Mouse (Mus musculus) v-Abl transformed pro-B cells (cell line): Measurements from ENCODE around the gene Snx6.
"Not testable (repeated sequence)": the region's sequence is repeated elsewhere in the genome, so short reads cannot be mapped to it uniquely, and the experiment has no call there.

Experiments
- in situ Hi-C, 2 experiments: fragments of 400-800 bp; cut with MboI; formaldehyde crosslinking; loops; one replicate each; pipeline ENCODE4 v1.15.1; 2025; ENCODE audit not compliant: unreplicated experiment in 2 of 2

Gene Snx6

GRCm38 (mm10) chr12:54806131-54806530 lies 10.6 kb upstream of the Snx6 start:
- in situ Hi-C loops = no loop called here

DNA sequence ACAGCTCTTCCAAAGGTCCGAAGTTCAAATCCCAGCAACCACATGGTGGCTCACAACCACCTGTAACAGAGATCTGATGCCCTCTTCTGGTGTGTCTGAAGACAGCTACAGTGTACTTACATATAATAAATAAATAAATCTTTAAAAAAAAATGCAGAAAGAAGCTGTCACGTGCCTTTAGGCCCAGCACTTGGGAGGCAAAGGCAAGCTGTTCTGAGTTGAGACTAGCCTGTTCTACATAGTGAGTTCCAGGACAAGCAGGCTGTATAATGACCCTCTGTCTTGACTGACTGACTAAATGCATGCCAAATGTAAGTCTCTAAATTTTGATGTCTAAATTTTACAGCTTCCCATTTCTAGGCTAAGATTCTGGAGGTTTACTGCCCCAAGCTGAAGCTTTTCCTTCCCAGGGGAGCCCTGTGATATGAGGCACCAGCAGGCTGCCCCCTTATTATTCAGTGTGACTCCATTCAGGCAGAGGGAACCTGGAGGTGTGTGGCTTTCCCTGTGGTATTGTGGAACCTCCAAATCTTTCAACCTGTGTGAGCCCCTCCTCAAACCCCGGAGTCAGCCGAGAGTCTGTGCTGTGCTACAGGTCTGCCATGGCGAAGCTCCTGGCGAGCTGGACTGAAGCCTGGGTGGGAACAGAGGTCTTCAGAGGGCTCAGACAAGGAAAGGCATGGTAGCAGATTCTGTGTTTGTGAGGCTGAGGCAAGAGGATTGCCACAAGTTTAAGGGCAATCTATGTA lies 9.9 kb upstream of the Snx6 start:
- in situ Hi-C loops = no loop called here

- in situ Hi-C loops = no loop called here
Measured at GRCm38 (mm10) chr12:54803531-54803930, 8.0 kb upstream of the Snx6 start.

- in situ Hi-C loops = no loop called here
Measured at GRCm38 (mm10) chr12:54796516-54797195, 1.2 kb upstream of the Snx6 start.

DNA sequence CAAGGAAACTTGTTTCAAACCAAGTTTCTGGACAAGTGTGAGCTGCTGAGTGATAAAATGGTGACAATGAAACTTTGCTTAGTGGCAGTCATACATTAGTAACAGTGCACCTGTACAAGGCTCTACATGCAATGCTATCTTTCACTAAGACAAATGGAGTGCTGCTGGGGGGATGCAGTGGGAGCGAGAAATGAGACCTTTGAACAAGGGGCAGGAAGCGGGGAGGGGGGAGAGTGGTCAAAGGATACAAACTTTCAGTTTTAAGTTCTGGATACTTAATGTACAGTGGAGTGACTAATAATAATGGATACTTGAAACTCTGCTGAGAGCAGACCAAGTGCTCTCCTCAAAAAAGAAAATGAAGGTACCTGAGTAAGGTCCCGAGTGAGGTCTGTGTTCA lies 1.1 kb downstream of the Snx6 start:
- in situ Hi-C loops = no loop called here

DNA sequence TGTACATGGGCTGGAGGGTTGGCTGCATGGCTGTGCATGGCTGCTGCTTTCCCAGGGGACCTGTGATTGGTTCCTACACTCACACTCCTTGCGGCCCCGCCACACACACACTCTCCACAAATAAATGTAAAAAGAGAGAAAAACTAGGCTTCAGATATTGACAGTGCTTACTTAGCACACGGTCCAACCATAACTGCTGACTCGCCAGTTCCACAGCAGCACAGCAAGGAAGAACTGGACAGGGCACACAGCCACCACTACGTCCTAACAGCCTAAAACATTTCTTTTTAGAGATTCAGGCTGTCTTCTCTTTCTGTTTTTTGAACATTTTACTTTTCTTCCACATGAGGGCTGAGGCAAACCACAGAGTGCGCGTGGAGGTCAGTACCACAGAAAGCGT lies 4.0 kb downstream of the Snx6 start:
- in situ Hi-C loops = no loop called here

GRCm38 (mm10) chr12:54789346-54790143 lies 6.0 kb downstream of the Snx6 start:
- in situ Hi-C loops = no loop called here

DNA sequence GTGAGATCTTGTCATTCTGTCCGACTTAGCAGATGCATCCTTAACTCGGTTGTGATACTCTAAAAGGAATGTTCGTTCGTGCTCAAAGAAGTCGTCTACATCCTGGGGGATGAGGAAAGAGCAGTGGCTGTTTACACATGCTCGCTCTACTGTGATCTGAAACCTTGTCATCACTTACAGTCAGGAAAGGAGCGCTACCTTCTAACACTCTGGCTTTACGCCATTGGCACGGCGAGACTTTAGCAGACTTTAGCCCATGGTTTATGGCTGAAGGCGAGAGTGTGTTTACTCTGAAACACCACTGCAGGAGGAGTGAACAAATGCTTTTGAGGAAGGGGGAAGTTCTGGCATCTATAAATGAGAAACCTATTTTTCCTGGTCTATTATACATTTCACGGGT lies 31.9 kb downstream of the Snx6 start:
- in situ Hi-C loops = loop anchor here in 1 of 2 experiments (25.0 kb wide), 1 partner anchor 124 kb away; no protein-coding TSS in a partner anchor

GRCm38 (mm10) chr12:54760676-54761075 lies 34.8 kb downstream of the Snx6 start:
- in situ Hi-C loops = loop anchor here in 1 of 2 experiments (25.0 kb wide), 1 partner anchor 127 kb away; no protein-coding TSS in a partner anchor

GRCm38 (mm10) chr12:54758846-54759245 lies 36.7 kb downstream of the Snx6 start:
- in situ Hi-C loops = loop anchor here (10.0 to 25.0 kb wide), 2 partner anchors 126 to 128 kb away; no protein-coding TSS in a partner anchor

- in situ Hi-C loops = no loop called here
Measured at GRCm38 (mm10) chr12:54748647-54749046, 46.9 kb downstream of the Snx6 start.

- in situ Hi-C loops = not testable (repeated sequence)
Measured at GRCm38 (mm10) chr12:54738661-54739243, 56.8 kb downstream of the Snx6 start.

DNA sequence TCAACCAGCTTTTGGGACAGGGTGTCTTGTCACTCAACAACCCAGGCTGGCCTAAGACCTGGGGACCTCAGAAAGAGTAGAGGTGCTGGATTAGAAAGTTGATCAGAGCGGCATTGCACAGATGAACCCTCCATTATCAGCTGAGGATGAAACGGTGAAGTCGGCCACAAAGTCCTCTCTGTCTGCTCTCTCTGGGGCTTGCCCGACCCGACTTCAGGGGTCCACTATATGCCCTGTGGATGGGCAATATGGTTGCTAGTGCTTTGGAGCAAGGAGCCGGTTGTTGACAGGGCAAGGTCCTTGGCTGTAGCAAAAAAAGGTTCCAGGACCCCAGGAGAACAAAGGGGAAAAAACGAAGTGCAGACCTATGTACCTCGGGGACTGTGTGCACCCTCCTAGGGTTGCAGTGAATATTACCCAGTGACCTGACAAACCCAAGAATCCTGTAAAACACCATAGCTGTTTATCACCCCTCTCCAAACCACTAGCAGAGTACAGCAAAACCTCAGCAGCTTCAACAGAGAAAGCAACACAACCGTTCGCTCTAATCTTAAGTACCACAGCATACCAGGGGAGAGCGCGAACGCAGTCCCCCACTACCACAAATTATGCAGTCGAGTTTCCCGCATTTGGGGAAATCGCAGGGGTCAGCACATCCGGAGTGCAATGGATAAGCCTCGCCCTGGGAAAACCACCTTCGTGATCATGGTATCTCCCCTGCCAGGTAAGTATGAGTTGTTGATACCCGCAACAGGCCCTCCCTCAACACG lies 57.4 kb downstream of the Snx6 start:
- in situ Hi-C loops = not testable (repeated sequence)

- in situ Hi-C loops = not testable (repeated sequence)
Measured at GRCm38 (mm10) chr12:54734307-54735131, 61.0 kb downstream of the Snx6 start.

DNA sequence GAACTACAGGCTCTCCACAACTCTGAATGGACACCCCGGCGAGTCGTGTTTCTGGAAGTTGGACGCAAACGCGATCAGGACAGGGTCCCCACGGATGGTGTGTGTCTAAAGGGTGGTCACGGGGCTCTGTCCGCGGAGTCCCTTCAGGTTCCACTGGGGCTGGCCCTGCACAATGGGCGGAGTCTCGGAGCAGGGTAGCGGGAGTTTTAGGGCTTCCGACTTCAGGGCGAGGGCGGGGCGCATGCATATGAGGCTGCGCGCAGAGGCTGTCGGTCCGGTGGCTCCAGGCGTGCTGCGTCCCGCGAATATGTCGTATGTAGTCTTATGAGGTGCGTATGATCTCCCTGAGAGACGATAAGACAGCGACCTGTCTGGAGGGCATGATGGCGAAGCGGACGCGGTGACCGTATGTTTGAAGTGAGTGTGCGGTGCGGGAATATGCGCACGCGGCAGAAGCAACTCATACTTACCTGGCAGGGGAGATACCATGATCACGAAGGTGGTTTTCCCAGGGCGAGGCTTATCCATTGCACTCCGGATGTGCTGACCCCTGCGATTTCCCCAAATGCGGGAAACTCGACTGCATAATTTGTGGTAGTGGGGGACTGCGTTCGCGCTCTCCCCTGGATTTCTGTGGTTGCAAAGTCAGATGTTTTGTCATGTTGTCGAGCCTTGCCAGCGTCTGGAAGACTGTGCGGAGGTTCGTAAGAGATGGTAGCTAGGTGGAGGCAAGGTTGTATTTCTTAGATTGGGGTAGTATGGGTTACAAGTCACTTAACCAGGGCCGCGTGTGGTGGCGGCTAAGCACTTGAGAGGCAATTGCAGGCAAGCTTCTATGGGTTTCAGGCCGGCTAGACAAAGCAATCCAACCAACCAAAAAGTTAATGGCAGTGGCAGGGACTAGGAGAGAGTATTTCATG lies 66.1 kb downstream of the Snx6 start:
- in situ Hi-C loops = not testable (repeated sequence)

DNA sequence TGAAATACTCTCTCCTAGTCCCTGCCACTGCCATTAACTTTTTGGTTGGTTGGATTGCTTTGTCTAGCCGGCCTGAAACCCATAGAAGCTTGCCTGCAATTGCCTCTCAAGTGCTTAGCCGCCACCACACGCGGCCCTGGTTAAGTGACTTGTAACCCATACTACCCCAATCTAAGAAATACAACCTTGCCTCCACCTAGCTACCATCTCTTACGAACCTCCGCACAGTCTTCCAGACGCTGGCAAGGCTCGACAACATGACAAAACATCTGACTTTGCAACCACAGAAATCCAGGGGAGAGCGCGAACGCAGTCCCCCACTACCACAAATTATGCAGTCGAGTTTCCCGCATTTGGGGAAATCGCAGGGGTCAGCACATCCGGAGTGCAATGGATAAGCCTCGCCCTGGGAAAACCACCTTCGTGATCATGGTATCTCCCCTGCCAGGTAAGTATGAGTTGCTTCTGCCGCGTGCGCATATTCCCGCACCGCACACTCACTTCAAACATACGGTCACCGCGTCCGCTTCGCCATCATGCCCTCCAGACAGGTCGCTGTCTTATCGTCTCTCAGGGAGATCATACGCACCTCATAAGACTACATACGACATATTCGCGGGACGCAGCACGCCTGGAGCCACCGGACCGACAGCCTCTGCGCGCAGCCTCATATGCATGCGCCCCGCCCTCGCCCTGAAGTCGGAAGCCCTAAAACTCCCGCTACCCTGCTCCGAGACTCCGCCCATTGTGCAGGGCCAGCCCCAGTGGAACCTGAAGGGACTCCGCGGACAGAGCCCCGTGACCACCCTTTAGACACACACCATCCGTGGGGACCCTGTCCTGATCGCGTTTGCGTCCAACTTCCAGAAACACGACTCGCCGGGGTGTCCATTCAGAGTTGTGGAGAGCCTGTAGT lies 76.4 kb downstream of the Snx6 start:
- in situ Hi-C loops = not testable (repeated sequence)

DNA sequence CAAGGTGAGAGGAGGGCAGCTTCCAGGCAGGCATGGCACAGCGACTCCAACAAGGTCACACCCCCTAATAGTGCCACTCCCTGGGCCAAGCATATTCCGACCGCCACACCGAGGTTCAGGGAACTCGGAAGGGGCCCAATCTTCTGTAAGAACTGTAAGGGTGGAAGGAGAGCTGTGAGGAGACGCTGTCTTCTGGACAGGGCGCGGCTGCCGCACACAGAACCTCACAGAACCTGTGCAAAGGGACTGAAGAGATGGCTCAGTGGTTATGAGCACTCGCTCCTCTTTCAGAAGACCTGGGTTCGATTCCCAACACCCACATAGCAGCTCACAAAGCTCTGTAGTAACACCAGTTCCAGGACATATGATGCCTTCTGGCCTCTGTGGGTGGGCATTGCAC lies 78.0 kb downstream of the Snx6 start:
- in situ Hi-C loops = not testable (repeated sequence)
